Mouse (Mus musculus) megakaryocyte progenitor cell, adult 5-6 weeks (primary cell): ENCODE data around the gene Actn4. TPM values are rescaled to one million over a fixed set of nuclear protein-coding genes. Genes with fewer than 3 reads are reported as not detected.
"Not testable (repeated sequence)": the region's sequence is repeated elsewhere in the genome, so short reads cannot be mapped to it uniquely, and the experiment has no call there.

ENCODE experiments used
- ATAC-seq: replicated peaks from 2 replicates; pipeline ENCODE4 v1.8.0; 2016; ENCODE audit warnings: mild to moderate bottlenecking, moderate TSS enrichment, inconsistent platforms; ENCODE audit not compliant: poor library complexity
- total RNA-seq, 2 experiments: library from RNA; stranded (forward) in 1 of 2; stranded (reverse) in 1 of 2; fragments of 157-497, 149-512 nt in 1 of 2; fragments of 200-1000 nt in 1 of 2; gene quantifications; 2 replicates each; pipeline versions ENCODE4 v1.2.3 to v1.2.4; 2015 to 2017

Gene Actn4
- total RNA-seq, 2 experiments from 2014 or later = 47.1 to 87.2 TPM

DNA sequence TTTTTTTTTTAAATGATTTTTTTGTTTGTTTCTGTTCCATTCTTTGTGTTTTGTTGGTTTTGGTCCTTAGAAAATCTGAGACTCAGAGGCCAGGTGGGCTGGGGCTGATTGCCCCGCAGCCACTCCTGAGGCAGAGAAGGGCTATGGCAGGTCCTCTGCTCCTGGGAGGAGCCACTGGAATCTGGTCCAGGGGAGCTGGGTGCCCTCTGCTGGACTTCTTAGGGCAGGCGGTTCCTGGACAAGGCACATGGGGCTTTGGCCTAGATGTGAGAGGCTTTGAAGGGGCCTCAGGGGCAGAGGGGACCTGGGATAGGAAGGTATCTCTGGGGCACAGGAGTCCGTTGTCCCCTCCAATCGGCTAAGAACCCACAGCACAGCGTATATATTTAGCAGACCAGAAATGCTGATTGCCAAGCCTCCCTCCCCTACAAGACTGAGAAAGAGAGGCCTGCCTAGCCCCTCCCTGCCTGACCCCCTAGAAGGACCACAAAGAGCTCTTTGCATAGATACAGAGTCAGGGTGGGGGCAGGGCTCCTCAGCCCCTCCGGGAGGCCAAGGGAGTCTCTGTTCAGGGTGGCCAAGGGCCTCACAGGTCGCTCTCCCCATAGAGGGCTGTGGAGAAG is 68.4 kb downstream of the Actn4 start:
- ATAC-seq = peak; percentile 71

DNA sequence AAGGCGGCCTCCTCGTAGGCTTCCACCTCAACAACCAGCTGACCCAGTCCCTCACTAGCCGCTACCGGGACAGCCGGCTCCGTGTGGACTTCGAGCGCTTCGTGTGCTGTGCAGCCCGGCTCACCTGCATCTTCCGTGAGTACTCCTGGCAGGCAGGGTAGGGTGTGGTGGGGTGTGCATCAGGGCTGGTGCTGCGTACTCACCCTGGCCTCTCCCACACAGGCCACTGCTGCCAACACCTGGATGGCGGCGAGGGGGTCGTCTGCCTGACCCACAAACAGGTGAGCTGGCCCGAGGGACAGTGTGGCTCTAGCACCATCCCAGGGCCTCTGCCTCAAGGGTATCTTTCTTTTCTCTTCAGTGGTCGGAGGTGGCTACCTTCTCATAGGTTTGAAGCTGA is 69.5 kb downstream of the Actn4 start:
- no peak for ATAC-seq

DNA sequence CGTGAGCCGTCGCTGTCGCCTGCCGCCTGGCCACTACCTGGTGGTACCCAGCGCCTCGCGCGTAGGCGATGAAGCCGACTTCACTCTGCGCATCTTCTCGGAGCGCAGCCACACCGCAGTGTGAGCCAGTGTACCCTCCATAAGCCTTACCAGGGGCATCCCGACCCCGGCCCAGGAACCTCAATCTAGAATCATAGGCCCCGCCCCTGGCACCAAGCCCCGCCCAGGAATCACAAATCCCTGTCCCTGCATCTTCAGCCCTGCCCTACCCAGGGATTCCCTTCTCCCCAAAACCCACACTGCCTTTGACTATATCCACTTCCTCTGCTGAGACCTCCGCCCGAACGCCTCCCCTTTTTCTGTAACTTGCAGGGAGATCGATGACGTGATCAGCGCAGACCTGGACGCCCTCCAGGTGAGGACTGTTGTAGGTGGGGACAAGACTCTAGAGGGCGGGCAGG is 73.4 kb downstream of the Actn4 start:
- ATAC-seq = no peak

DNA sequence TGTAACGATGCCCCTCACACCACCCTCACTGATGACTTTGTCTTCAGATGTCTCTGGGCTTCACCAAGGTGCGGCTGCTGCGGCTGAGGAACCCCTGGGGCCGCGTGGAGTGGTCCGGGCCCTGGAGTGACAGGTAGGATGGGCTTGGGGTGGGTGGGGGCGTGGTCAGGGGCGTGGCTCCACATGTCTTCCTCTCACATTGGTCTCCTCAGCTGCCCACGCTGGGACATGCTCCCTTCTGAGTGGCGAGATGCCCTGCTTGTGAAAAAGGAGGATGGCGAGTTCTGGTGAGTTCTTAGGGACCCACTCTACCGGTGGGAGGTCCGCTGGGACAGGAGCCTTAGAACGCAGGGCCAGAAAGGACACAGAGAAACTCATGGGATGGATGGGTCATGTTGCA is 75.7 kb downstream of the Actn4 start:
- ATAC-seq = no peak

DNA sequence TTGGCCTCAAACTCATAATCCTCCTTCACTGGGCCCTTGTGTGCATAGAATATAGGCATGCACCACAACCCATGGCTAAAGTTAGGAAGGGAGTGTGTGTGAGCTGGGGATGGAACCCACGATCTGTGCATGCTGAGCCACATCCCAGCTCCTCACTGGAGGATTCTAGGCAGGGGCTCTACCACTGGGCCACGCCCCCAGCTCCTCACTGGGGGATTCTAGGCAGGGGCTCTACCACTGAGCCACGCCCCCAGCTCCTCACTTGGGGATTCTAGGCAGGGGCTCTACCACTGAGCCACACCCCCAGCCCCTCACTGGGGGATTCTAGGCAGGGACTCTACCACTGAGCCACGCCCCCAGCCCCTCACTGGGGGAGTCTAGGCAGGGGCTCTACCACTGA is 78.4 kb downstream of the Actn4 start:
- ATAC-seq = not testable (repeated sequence)

DNA sequence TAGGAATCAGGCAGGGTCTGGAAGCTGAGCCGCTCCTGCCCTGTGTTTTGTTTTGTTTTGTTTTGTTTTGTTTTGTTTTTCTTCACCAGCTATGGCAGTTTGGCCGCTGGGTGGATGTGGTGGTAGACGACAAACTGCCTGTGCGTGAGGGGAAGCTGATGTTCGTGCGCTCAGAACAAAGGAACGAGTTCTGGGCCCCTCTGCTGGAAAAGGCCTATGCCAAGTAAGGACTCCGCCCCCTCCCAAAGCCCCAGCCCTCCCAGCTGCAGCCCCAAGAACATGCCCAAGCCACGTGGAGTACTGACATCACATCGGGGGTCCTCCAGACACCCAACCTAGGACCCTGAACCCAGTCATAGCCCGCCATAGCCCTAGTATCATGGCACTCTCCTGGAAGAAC is 79.1 kb downstream of the Actn4 start:
- ATAC-seq = no peak

DNA sequence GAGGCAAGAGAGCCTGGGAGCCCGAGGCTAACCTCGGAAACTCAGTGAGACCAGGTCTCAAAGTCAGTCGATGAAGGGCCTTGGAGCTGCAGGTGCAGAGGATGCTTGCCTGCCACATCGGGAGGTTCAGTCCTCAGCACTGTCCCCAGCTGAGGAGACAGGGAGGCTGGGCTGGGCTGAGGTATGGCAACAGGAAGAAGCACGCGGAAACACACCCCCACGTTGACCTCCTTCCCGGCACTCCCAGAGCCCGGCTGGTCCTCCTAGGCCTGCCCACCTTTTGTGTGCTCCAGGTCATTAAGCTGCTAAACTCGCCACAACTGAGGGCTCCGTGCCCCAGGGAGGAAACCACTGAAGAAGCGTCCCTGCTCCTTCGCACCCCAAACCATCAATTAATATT is 80.9 kb downstream of the Actn4 start, which contains the start of gene Capn12:
TSS of gene Capn12 (plus strand) at position 224 of the 400 bp plus-strand sequence.
- ATAC-seq = no peak

DNA sequence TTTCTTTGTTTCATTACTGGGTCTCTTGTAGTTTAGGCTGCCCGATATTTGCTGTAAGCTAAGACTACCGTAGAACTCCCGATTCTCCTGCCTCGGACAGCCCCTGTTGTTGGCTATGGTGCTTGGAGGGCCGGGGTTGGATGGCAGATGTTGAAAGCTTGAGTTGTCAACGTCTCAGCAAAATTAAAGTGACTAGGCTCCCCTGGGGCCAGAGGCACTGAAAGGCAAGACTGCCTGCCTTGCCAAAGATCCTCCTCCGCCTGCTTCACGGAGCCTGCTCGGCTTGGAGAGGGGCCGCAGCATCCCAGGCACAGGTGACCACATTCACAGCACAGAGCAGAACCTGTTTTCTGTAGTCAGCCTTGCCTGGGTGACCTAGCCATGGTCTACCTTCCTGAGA is 81.6 kb downstream of the Actn4 start:
- no peak for ATAC-seq

DNA sequence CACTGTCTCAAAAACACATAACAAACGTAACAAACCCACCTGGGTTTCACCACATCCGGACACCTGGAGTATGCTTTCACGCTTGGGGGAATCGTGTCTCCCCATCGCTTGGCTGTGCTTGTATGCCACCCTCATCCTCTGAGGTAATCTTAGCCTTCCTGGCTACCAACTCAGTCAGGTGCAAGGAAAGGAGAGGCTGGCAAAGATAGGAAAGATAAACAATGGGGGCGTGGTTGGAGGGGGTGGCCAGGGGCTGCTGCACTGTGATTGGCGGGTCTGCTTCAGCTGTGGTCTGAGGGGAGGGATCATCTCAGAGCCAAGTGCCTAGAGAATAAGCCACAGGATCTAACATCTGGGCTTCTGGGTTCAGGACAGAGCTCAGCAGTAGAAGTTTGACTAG is 82.5 kb downstream of the Actn4 start:
- ATAC-seq = peak; percentile 38

DNA sequence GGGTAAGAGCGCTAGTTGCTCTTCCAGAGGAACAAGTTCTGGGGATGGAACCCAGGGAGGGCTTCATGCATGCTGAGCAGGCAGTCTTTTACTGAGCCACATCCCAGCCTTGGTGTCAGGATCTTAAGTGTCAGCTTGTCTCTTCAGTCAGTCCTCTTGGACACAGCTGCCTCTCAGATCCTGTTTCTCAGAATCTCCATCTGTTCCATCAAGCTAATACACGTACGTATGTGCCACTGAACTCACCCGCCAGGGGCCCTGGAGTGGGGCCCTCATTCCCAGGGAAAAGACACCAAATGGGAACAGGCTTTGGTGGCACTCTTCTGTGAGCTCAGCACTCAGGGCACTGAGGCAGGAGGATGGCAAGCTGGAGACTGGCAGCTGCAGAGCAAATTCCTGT is 84.3 kb downstream of the Actn4 start:
- ATAC-seq = no peak

DNA sequence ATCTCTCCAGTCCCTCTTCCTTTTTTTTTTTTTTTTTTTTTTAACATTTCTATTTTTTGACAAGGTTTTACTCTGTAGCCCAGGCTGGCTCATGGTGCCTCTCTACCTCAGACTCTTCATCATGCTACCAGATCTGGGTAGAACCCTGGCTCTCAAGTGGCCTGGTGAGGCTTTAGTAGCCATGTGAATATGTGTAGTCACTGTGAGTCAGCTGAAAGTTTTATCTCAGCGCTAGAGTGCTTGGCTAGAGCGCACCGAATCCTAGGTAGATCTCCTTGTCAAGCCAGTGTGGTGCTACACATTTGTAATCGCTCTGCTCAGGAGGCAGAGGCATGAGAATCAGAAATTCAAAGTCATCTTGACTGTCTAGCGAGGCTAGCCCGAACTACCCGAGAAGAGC is 85.0 kb downstream of the Actn4 start:
- peak; percentile 89 for ATAC-seq

DNA sequence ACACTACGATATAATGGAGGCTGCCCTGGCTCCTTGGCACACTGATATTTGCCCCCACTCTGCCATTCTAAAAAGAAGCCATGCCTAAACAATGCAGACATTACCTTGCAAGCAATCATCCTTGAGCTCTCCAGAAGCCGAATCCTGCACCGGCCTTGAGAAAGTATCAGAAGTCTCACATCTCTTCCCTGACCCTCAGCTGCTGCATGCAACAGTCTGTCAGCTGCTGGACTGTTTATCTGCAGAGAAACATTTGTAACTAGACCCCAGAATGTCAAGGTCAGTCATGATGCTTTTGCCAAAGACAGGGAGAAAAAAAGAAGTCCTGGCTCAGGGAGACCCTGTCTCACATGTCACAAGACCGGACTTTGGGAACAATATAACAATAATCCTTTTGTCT is 86.0 kb downstream of the Actn4 start:
- ATAC-seq = no peak

DNA sequence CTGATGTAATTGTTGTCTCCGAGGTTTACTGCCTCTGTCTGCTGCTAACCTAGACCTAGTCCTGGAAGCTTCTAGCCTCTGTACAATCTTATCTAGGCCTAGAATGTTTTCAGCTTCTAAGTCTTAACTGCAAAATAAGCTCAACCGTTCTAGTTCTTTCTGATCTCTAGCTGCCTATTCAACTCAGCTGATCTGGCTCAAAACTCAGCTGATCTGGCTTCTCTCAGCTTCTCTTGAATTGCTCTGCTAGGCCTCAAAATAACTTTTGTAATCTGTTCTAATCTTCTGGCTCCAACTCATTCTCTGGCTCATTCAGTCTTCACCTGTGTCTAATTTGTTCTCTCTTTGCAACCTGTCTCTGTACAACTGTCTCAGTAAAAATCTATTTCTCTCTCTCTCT is 87.6 kb downstream of the Actn4 start:
- ATAC-seq = no peak

DNA sequence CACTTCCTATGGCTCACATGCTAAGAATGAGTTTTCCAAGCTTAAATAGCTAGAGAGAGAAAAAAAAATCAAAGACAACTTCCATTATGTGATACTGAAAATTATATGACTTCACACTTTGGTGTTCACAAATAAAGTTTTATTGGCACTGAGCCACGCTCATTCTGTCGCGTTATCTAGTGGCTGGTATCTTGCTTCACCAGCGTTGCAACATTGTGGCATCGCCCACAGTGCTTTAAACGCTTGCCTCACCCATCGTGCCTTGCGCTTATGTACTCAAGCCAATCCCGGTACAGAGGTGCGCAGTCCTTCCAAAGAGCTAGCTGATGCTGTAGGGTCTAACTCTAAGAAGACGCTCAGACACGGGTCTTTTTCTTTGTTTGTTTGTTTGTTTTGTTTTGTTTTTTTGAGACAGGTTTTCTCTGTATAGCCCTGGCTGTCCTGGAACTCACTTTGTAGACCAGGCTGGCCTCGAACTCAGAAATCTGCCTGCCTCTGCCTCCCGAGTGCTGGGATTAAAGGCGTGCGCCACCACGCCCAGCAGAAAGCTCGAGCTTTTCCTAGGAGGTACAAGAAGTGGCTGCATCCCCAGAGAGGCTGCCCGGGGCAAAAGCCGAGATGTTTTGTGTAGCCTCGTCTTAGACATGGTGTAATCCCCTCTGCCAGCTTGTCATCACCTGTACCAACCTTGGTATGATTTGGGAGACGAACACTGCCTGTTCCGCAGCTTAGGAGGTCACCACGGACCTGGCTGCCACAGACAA is 91.1 kb downstream of the Actn4 start:
- ATAC-seq = peak; percentile 79

DNA sequence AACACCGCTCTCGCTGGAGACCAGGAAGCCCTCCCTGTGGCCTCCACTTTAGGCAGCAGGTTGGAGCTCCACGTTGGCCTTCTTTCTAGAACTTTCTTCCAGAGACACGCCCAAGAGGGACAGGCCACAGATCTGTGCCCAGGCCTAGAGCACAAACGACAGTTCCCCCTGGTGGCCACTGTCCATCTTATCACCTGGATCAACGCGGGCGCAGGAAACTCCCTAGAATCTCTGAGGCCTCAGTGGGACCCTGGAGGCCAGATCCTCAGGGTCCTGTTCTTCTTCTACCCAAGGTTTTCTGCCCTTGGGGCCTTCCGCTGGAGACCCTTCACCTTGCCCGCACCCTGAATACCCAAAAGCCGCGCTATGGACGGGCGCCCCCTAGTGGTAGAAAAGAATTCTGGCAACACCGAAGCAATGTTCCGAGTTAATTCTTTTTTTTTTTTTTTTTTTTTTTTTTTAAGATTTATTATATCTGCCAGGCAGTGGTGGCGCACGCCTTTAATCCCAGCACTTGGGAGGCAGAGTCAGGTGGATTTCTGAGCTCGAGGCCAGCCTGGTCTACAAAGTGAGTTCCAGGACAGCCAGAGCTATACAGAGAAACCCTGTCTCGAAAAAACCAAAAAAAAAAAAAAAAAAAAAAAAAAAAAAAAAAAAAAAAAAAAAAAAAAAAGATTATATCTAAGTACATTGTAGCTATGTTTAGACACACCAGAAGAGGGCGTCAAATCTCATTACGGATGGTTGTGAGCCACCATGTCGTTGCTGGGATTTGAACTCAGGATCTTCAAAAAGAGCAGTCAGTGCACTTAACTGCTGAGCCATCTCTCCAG is 94.4 kb downstream of the Actn4 start:
- peak; percentile 62 for ATAC-seq

DNA sequence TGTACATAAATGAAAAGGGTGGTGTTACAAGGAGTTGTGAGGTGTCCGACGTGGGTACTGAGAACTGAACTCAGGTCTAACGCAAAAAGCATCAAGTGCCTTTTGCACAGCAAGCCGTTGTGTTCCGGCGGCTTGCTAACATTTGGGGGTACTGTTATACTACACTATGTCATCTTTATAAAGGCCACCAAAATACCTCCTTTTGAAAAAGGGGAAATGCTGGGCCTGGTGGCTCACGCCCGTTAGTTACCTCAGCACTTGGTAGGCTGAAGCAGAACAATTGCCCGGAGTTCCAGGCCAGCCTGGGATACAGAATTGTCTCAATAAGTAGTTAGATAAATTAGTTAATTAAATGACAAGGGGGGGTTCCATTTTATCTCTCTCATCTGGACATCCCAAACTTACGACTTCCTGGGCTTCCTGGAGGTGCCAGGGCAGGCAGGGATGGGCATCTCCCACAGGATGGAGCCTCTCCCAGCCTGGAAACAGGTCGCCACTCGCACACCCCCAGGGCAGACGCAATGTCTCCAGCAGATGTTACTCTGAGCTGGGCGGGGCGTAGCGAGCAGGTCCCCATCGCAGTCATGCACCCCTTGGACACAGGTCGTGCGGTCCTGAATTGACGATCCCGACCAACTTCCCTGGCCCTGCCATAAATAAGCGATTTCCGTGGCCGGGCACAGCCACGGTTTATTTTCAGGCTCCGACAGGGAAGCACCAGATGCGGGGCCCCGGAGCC is 95.2 kb downstream of the Actn4 start:
- no peak for ATAC-seq

DNA sequence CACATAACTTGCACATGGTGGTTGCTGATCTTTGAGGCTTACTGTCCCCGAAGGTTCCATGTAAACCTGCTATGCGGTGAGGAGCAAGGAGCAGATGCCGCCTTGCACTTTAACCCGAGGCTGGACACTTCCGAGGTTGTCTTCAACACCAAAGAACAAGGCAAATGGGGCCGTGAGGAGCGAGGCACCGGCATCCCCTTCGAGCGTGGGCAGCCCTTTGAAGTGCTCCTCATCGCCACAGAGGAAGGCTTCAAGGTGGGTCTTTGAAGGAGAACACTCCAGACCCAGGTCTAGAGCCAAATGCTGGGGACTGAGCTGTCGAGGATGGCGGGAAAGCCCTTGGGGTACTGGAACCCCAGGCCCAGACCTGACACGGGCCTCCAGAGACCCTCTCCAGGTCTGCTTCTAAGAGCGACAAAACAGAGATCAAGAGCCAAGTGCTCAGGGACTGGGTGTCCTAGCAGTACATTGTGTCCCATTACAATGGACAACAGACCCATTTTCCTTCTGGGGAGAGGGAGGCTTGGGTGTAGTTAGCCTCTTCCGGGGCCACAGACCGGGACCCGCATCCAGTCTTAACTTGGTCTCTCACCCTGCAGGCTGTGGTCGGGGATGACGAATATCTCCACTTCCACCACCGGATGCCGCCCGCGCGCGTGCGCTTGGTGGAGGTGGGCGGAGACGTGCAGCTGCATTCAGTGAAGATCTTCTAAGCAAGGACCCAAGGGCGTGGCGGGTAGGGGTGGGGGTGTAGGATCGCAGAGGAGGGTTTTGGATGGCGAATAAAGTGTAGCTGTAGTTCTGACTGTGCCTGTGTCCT is 96.4 kb downstream of the Actn4 start:
- ATAC-seq = peak; percentile 90

DNA sequence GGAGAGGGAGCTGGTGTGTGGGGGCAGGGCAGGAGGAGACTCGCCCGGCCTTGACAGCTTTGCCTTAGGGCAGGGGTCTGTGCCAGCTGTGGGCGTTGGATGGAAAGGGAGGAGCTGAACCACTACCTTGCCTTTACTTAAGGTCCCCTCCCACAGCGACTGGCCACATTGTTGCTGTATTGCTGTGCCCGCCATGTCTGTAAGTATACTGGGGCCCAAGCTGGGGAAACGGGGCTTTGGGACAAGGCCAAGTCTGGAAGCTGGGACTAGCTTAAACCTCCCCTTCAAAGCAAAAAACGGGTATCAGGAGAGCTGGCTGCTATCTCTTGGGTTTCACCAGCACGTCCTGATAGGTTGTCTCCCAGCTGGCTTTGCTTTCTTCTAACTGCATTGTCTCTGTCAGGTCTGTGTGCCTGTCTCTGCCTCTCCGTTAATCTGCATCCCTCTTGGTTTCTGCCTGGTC is 97.8 kb downstream of the Actn4 start:
- ATAC-seq = no peak

DNA sequence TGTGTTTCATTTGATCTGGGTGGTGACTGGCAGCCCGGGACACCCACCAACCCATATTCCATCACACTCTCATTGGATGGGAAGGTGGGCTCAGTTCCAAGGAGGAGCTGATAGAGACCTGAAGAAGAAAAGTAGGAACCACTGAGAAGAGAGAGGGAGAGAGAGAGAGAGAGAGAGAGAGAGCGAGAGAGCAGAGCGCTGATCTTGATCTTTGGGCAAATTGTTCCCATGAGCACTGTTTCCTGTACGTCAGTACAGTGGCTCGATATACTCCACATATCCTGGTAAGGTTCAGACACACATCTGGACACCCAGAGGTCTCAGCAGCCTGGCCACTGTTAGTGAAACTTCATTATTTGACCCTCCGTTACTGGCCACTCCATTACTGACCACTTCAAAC is 98.6 kb downstream of the Actn4 start, which contains the start of gene Lgals7:
TSS of gene Lgals7 (plus strand) at position 314 of the 400 bp plus-strand sequence.
- ATAC-seq = no peak
